Mouse (Mus musculus): ENCODE measurements around the gene Atg2b. TPM values are rescaled to one million over a fixed set of nuclear protein-coding genes. Genes with fewer than 3 reads are reported as not detected.

Gene Atg2b
- 10 to 100 TPM in 1 of 2 experiments, 1 to 10 TPM in 1; 3.2 to 14.6 TPM for polyA plus RNA-seq (2012; fragmentation: generic; extraction: Trizol)

GRCm38 (mm10) chr12:105685001-105685691 is at the start of gene Atg2b:
Atg2b (minus strand) TSS chr12:105685211.

GRCm38 (mm10) chr12:105705799-105706487 is 20.9 kb upstream of the Atg2b start, which contains the start of gene Ak7:
Ak7 (plus strand) TSS chr12:105705976.

GRCm38 (mm10) chr12:105683933-105684901 is 794 bp downstream of the Atg2b start, which contains the start of gene Gskip:
Gskip (plus strand) TSS chr12:105684829.

GRCm38 (mm10) chr12:105602581-105603210 is 82.3 kb downstream of the Atg2b start, which contains the start of gene Bdkrb1:
Bdkrb1 (plus strand) TSS chr12:105603085.

Other genes with a start within 250 kb of the Atg2b start
- under 1 TPM in 1 of 2 experiments, not detected in 1; 0.02 TPM for gene D430019H16Rik, start 231.4 kb downstream of the Atg2b start, polyA plus RNA-seq (2012; fragmentation: generic; extraction: Trizol)
- gene Bdkrb2, start 122.0 kb downstream of the Atg2b start, polyA plus RNA-seq (2012; fragmentation: generic; extraction: Trizol): under 1 TPM; 0.72 to 0.89 TPM
- 10 to 100 TPM; 10.1 to 12.0 TPM for gene Bdkrb1, start 82.1 kb downstream of the Atg2b start, polyA plus RNA-seq (2012; fragmentation: generic; extraction: Trizol)
- gene Gskip, start 382 bp downstream of the Atg2b start, polyA plus RNA-seq (2012; fragmentation: generic; extraction: Trizol): 10 to 100 TPM in 1 of 2 experiments, 1 to 10 TPM in 1; 2.3 to 12.2 TPM
- under 1 TPM in 1 of 2 experiments, not detected in 1; 0.06 TPM for gene Ak7, start 20.8 kb upstream of the Atg2b start, polyA plus RNA-seq (2012; fragmentation: generic; extraction: Trizol)
- 10 to 100 TPM in 1 of 2 experiments, 1 to 10 TPM in 1; 4.3 to 24.6 TPM for gene Papola, start 99.5 kb upstream of the Atg2b start, polyA plus RNA-seq (2012; fragmentation: generic; extraction: Trizol)

All from C3H10T1/2 (cell line).